Comparison of ENCODE assay signal across 19 mouse cellular contexts in the genomic region with DNA sequence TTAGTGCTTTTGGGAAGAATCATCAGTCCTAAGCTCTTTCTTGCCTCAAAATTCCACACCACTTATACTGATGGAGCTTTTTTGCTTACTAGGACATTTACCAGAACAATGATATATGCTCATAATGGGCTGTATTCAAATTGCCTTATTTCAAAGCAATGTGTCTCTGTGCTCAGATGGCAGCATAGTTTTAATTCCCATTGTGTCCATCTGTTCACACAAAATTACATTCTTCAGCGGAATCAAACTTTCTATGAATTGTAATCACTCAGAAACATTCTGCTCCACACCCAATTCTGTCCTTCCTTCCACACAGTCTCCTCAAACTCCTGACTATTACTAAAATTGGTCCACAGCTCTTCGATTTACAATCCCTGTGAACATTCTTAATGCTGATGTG.
DNase-seq lines count a peak whose midpoint lies in the region; ATAC-seq and TF ChIP-seq lines count a peak whose summit lies in the region.
"Had no signal": no experiment of that assay in that cellular context is flagged by ENCODE, and none has a peak within 500 bp of the region (broad histone marks: within the 10 kb centered on the region; RNA-seq: fewer than 3 reads in every experiment).

No protein-coding gene starts in this region.

- no peak overlapping the region for H3K9ac ChIP-seq in forebrain, postnatal 0 days
- no peak overlapping the region for H3K9ac ChIP-seq in forebrain, embryonic 15.5 days (replicated peaks)

- H3K4me1 ChIP-seq in forebrain, postnatal 0 days (ENCODE audit: insufficient read depth) = no peaks in the 10 kb centered on the region; the same call in 1 of the 2 replicates
- H3K4me1 ChIP-seq in forebrain, embryonic 15.5 days = peaks cover 3% of the 10 kb centered on the region; the same call in 1 of the 2 replicates

- H3K27me3 ChIP-seq in forebrain, postnatal 0 days (ENCODE audit: insufficient read depth, low read length) = no peaks in the 10 kb centered on the region
- H3K27me3 ChIP-seq in forebrain, embryonic 15.5 days = no peaks in the 10 kb centered on the region
- H3K27me3 ChIP-seq: Patski had no signal

- H3K27ac ChIP-seq in forebrain, postnatal 0 days (ENCODE audit: low read depth, low read length) = no peak overlapping the region; the same call in 1 of the 2 replicates
- H3K27ac ChIP-seq in forebrain, embryonic 15.5 days (replicated peaks) = no peak overlapping the region

- no peak overlapping the region for H3K4me2 ChIP-seq in forebrain, postnatal 0 days (ENCODE audit: low read depth)
- H3K4me2 ChIP-seq in forebrain, embryonic 15.5 days (replicated peaks) = no peak overlapping the region

- WGBS in forebrain, postnatal 0 days = 65% methylated on average over 2 of the region's 2 CpGs
- WGBS in forebrain, embryonic 15.5 days = 78% methylated on average over 2 of the region's 2 CpGs

- peak; percentile 38 for ATAC-seq in forebrain, postnatal 0 days
- no peak for ATAC-seq in forebrain, embryonic 15.5 days (replicated peaks)
- ATAC-seq: activated CD4-positive, CD25-positive, alpha-beta regulatory T cell, adult 4 months; CD4-positive, CD25-positive, alpha-beta regulatory T cell, adult 4 months; Patski had no signal

- TF ChIP-seq CTCF in forebrain, postnatal 0 days (IDR thresholded peaks at IDR 0.05; ENCODE audit: low read depth) = no peak

- no peak for DNase-seq in forebrain, postnatal 0 days
- DNase-seq in brain, adult 2 months (ENCODE audit: low read depth, low spot score) = peak; percentile 21
- no peak for DNase-seq in kidney, adult 9 months
- DNase-seq: adrenal gland, adult 2 months; adrenal gland, adult 8-10 months; adrenal gland, postnatal 10 days; adrenal gland, postnatal 14 days; adrenal gland, postnatal 25 days; adrenal gland, postnatal 36 days; B cell, adult 2 months; cerebellum, adult 11 months; cerebellum, adult 11-12 months; cerebellum, adult 18-20 months; cerebellum, adult 2 months had no signal

- no peak overlapping the region for H3K4me3 ChIP-seq in forebrain, postnatal 0 days (ENCODE audit: low read depth, low read length)
- H3K4me3 ChIP-seq in forebrain, embryonic 15.5 days = no peak overlapping the region

- H3K9me3 ChIP-seq in forebrain, postnatal 0 days (ENCODE audit: low read length) = no peaks in the 10 kb centered on the region
- H3K9me3 ChIP-seq in forebrain, embryonic 15.5 days = no peaks in the 10 kb centered on the region

- no peaks in the 10 kb centered on the region for H3K36me3 ChIP-seq in forebrain, postnatal 0 days (ENCODE audit: insufficient read depth)
- no peaks in the 10 kb centered on the region for H3K36me3 ChIP-seq in forebrain, embryonic 15.5 days
- H3K36me3 ChIP-seq: G1E had no signal
